Mouse (Mus musculus): ENCODE measurements around the gene Tomm40l. TPM values are rescaled to one million over a fixed set of nuclear protein-coding genes. Genes with fewer than 3 reads are reported as not detected.
A peak's percentile ranks its signal among the peaks of the same experiment; 100 is the strongest.
"Not testable (repeated sequence)": the region's sequence is repeated elsewhere in the genome, so short reads cannot be mapped to it uniquely, and the experiment has no call there.

Gene Tomm40l
- polyA plus RNA-seq, 1 experiment from 2014 or later, result 32.4 TPM

DNA sequence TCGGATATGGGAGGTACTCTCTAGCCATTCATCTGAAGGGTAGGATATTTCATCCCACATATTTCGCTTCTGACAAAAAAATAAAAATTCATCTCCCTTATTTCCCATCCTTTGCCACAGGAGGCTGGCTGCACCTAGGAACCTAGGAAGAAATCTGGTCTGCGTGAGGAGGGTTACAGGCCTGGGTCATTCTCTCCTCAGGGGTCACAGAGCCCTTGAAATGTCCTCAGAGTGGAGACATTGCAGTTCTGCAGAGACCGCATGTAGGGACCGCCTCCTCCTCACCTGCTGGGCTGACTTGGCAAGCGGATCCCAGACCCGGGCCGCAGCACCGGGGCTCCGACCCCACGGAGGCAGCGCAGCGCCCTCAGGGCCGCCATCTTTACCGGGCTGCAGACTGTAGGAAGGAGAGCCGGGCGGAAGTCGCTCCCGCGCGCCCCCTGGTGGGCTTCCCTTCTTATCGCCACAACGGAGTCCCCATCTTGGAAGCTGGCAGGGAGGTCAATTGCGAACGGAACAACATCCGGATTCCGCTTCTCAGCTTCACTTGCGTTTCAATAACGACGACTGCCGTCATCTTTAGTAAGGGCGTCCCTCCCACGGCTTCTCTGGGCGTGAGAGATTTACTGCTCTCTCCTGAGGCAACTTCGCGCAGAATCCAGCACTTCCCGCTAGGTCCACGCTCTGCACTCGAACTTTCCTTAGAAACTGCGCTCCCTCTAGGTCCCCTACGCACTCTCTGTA lies 24.6 kb upstream of the Tomm40l start:
- under 1% methylated on average over 41 of the region's 41 CpGs for WGBS
- DNase-seq (ENCODE audit: low spot score) (peak; percentile 99), ATAC-seq (replicated peaks; ENCODE audit: low FRiP score) (peak; percentile 93)
- Histone ChIP-seq H3K9me3 (ENCODE audit: control insufficient read depth, low read length) (no peaks in the 10 kb centered on the region), H3K4me1 (replicated peaks; ENCODE audit: control insufficient read depth, insufficient read depth, low read length) (peaks cover 34% of the 10 kb centered on the region), H3K9ac (ENCODE audit: low read depth, low read length) (peak overlapping the region; percentile 92), H3K4me2 (peak overlapping the region; percentile 92), H3K36me3 (ENCODE audit: control insufficient read depth, insufficient read depth, low read length) (peaks cover 16% of the 10 kb centered on the region; the same call in 1 of the 2 replicates), H3K27ac (ENCODE audit: low read depth, low read length) (peak overlapping the region; percentile 78), H3K27me3 (replicated peaks; ENCODE audit: control insufficient read depth, insufficient read depth, low read length) (peaks cover 8% of the 10 kb centered on the region), H3K4me3 (ENCODE audit: low read depth, low read length) (peak overlapping the region; percentile 86)

DNA sequence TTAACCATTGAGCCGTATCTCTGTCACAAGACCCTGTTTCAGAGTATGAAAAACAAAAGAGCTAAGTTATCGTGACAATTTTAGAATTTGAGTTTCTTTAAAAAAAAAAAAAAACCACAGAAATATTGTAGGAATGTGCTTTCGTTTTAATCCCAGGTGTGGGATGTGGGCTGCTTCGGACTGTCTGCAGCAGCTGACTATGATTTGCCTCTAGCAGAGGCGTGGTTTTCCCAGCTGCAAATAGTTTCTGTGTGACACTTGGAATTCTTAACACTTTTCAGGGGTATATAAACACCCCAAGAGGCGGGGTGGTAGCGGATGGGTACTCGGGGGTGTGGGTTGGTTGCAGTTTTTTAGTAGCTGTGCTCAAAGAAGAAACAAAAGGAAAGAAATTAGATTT lies 23.0 kb upstream of the Tomm40l start:
- Histone ChIP-seq H3K4me3 (ENCODE audit: low read depth, low read length) (no peak overlapping the region), H3K27me3 (replicated peaks; ENCODE audit: control insufficient read depth, insufficient read depth, low read length) (no peaks in the 10 kb centered on the region), H3K36me3 (ENCODE audit: control insufficient read depth, insufficient read depth, low read length) (peaks cover 26% of the 10 kb centered on the region), H3K4me1 (replicated peaks; ENCODE audit: control insufficient read depth, insufficient read depth, low read length) (peaks cover 23% of the 10 kb centered on the region), H3K27ac (ENCODE audit: low read depth, low read length) (no peak overlapping the region), H3K9me3 (ENCODE audit: control insufficient read depth, low read length) (no peaks in the 10 kb centered on the region), H3K4me2 (peak overlapping the region; percentile 75), H3K9ac (ENCODE audit: low read depth, low read length) (0 out of 2 replicates have a peak overlapping the region, but pooled peaks have one; percentile 92)
- ATAC-seq (replicated peaks; ENCODE audit: low FRiP score) (no peak), DNase-seq (ENCODE audit: low spot score) (no peak)
- 90% methylated on average over 8 of the region's 8 CpGs for WGBS

DNA sequence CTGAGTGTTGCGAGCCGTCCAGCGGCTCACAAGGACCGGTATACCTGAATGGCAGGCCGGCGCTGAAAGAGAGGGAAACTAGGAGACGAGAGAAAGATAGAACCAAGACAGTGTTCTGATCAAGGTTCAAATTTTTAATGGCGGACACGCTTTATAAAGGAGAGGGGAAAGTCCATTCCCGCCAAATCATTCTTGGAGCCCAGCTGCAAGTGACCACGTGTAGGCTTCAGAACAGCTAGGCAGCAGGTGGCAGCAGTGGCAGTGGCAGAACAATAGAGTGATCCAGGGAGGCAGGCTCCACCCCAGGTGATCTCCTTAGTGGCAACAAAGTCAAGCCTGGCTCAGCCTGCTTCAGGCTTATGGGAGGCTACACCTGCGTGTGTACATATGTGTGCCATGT lies 19.6 kb upstream of the Tomm40l start:
- not testable (repeated sequence) for H3K27me3 ChIP-seq (replicated peaks; ENCODE audit: control insufficient read depth, insufficient read depth, low read length); ATAC-seq (replicated peaks; ENCODE audit: low FRiP score); H3K4me2 ChIP-seq; H3K9ac ChIP-seq (ENCODE audit: low read depth, low read length); DNase-seq (ENCODE audit: low spot score); H3K27ac ChIP-seq (ENCODE audit: low read depth, low read length); H3K9me3 ChIP-seq (ENCODE audit: control insufficient read depth, low read length); H3K4me3 ChIP-seq (ENCODE audit: low read depth, low read length)
- peaks cover 11% of the 10 kb centered on the region for H3K4me1 ChIP-seq (replicated peaks; ENCODE audit: control insufficient read depth, insufficient read depth, low read length)
- H3K36me3 ChIP-seq (ENCODE audit: control insufficient read depth, insufficient read depth, low read length), result peaks cover 53% of the 10 kb centered on the region
- WGBS, result 90% methylated on average over 12 of the region's 12 CpGs

DNA sequence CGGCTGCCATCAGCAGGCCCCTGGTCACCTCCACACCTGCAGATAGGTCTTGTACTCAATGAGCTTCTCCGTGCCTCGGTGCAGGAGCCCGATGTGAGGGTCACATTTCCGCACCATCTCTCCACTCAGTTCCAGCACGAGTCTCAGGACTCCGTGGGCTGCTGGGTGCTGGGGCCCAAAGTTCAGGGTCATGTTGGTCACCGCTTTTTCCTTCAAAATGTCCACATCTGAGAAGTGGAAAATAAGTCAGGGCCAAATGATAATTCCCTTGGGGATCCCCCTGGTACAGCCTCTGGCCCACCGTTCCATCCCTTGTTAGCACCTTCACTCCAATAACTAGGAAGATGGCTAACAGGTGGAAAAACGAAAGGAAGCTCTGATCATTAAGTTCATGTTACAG lies 18.6 kb upstream of the Tomm40l start:
- 92% methylated on average over 10 of the region's 10 CpGs for whole genome bisulfite sequencing
- H3K36me3 ChIP-seq (ENCODE audit: control insufficient read depth, insufficient read depth, low read length), result peaks cover 61% of the 10 kb centered on the region

DNA sequence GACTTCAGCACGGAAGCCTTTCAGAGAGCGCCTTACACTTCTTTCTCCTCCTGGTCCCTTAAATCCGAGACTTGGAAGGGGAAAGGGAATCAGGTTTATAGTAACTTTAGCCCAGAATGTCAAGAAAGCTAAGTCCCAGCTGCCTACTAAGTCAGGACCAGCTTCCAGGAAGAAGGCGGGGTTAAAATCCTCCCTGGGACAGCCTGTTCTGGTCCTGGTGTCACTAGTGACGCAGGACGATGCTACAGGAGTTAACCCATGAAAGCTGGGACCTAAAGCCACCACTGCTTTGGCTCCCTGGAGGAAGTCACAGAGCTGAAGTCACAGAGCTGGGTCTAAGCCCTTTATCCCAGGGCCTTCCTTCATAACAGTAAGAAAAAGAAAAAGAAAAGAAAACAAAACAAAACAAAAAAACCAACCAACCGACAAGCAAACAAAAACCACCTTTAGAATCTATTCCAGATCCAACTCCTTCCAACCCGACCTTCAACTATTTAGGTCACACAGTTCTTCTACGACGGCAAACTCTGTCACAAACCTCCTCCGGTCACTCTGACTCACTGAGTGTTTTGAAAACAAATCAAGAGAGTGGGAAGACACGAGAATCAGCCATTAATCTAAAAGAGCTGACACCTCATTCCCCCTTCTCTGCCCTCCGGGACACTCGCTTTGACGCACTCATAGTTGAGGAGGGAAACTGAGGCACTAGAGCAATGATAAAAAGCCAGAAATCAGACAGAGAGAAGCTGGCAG lies 17.9 kb upstream of the Tomm40l start:
- WGBS, result 84% methylated on average over 15 of the region's 15 CpGs
- no peak for ATAC-seq (replicated peaks; ENCODE audit: low FRiP score)
- H3K4me1 ChIP-seq (replicated peaks; ENCODE audit: control insufficient read depth, insufficient read depth, low read length), result no peaks in the 10 kb centered on the region; the same call in 1 of the 2 replicates
- no peak overlapping the region for H3K27ac ChIP-seq (ENCODE audit: low read depth, low read length)
- H3K36me3 ChIP-seq (ENCODE audit: control insufficient read depth, insufficient read depth, low read length), result peaks cover 63% of the 10 kb centered on the region
- H3K9me3 ChIP-seq (ENCODE audit: control insufficient read depth, low read length), result no peaks in the 10 kb centered on the region
- H3K4me2 ChIP-seq, result no peak overlapping the region
- no peaks in the 10 kb centered on the region for H3K27me3 ChIP-seq (replicated peaks; ENCODE audit: control insufficient read depth, insufficient read depth, low read length)
- no peak for DNase-seq (ENCODE audit: low spot score)
- no peak overlapping the region for H3K9ac ChIP-seq (ENCODE audit: low read depth, low read length)
- no peak overlapping the region for H3K4me3 ChIP-seq (ENCODE audit: low read depth, low read length)

More for the DNA sequence above, 18.6 kb upstream of the Tomm40l start:
- DNase-seq (ENCODE audit: low spot score), result no peak
- H3K4me2 ChIP-seq, result no peak overlapping the region
- no peaks in the 10 kb centered on the region for H3K27me3 ChIP-seq (replicated peaks; ENCODE audit: control insufficient read depth, insufficient read depth, low read length)
- no peak overlapping the region for H3K9ac ChIP-seq (ENCODE audit: low read depth, low read length)
- ATAC-seq (replicated peaks; ENCODE audit: low FRiP score), result no peak
- no peaks in the 10 kb centered on the region for H3K9me3 ChIP-seq (ENCODE audit: control insufficient read depth, low read length)
- peaks cover 7% of the 10 kb centered on the region for H3K4me1 ChIP-seq (replicated peaks; ENCODE audit: control insufficient read depth, insufficient read depth, low read length)
- H3K27ac ChIP-seq (ENCODE audit: low read depth, low read length), result no peak overlapping the region
- no peak overlapping the region for H3K4me3 ChIP-seq (ENCODE audit: low read depth, low read length)

DNA sequence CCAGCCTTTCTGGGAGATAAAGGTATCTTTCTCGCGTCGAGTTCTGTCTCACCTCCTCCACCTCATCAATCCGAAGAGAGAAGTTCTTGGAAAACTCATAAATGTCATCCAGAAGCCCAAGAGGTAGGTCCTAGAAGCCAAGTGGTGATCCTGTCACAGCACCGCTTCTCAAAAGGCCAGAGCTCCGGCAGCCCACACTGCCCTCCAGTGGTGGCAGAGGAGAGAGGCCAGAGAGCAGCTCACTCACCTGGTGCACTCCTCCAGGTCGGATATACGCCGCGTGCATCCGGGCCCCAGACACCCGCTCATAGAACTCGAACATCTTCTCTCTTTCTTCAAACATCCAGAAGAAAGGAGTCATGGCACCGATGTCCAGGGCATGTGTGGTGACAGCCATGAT lies 16.1 kb upstream of the Tomm40l start:
- Histone ChIP-seq H3K9me3 (ENCODE audit: control insufficient read depth, low read length) (no peaks in the 10 kb centered on the region), H3K4me2 (no peak overlapping the region), H3K27me3 (replicated peaks; ENCODE audit: control insufficient read depth, insufficient read depth, low read length) (no peaks in the 10 kb centered on the region), H3K4me1 (replicated peaks; ENCODE audit: control insufficient read depth, insufficient read depth, low read length) (peaks cover 13% of the 10 kb centered on the region), H3K27ac (ENCODE audit: low read depth, low read length) (no peak overlapping the region), H3K9ac (ENCODE audit: low read depth, low read length) (no peak overlapping the region), H3K4me3 (ENCODE audit: low read depth, low read length) (no peak overlapping the region), H3K36me3 (ENCODE audit: control insufficient read depth, insufficient read depth, low read length) (peaks cover 68% of the 10 kb centered on the region)
- DNase-seq (ENCODE audit: low spot score), result no peak
- ATAC-seq (replicated peaks; ENCODE audit: low FRiP score), result peak; percentile 69
- WGBS, result 72% methylated on average over 14 of the region's 14 CpGs

DNA sequence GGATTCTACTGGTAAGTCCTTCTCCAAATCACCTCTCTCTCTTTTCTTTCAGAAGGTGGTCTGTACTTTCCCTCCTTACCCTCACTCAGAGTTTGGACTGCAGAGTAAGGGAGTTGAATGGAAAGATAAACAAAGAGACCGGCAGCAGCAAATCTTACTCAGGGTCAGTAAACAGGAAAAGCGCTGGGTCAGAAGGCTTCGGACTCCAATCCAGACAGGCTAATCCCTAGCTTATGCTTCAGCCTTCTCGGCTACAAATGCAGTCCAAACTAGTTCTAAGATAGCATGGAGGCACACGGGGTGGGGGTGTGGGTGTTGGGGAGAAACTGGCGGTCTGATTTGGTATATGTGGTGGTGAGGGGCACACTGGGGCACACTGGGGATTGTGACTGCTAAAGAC lies 15.1 kb upstream of the Tomm40l start:
- Histone ChIP-seq H3K4me1 (replicated peaks; ENCODE audit: control insufficient read depth, insufficient read depth, low read length) (peaks cover 23% of the 10 kb centered on the region), H3K27me3 (replicated peaks; ENCODE audit: control insufficient read depth, insufficient read depth, low read length) (no peaks in the 10 kb centered on the region), H3K4me2 (no peak overlapping the region), H3K9ac (ENCODE audit: low read depth, low read length) (no peak overlapping the region), H3K36me3 (ENCODE audit: control insufficient read depth, insufficient read depth, low read length) (peaks cover 60% of the 10 kb centered on the region), H3K4me3 (ENCODE audit: low read depth, low read length) (no peak overlapping the region), H3K27ac (ENCODE audit: low read depth, low read length) (no peak overlapping the region), H3K9me3 (ENCODE audit: control insufficient read depth, low read length) (no peaks in the 10 kb centered on the region)
- ATAC-seq (replicated peaks; ENCODE audit: low FRiP score) (no peak), DNase-seq (ENCODE audit: low spot score) (no peak)
- 69% methylated on average over 6 of the region's 6 CpGs for WGBS

DNA sequence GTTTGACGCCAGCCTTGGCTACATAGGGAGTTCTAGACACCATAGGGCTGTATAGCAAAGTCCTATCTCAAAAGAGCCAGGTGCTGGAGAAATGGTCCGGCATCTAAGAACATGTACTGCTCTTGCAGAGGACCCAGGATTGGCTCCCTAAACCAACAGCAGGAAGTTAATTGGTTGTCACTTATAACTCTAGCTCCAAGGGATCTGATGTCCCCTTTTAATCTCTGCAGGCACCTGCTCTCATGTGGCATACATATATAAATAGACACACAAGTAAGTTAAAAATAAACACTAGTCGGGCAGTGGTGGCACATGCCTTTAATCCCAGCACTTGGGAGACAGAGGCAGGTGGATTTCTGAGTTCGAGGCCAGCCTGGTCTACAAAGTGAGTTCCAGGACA lies 13.5 kb upstream of the Tomm40l start:
- ATAC-seq (replicated peaks; ENCODE audit: low FRiP score), result no peak
- H3K36me3 ChIP-seq (ENCODE audit: control insufficient read depth, insufficient read depth, low read length), result peaks cover 51% of the 10 kb centered on the region
- 81% methylated on average over 4 of the region's 4 CpGs for WGBS
- H3K4me2 ChIP-seq, result no peak overlapping the region
- no peak overlapping the region for H3K4me3 ChIP-seq (ENCODE audit: low read depth, low read length)
- H3K9ac ChIP-seq (ENCODE audit: low read depth, low read length), result no peak overlapping the region
- no peaks in the 10 kb centered on the region for H3K27me3 ChIP-seq (replicated peaks; ENCODE audit: control insufficient read depth, insufficient read depth, low read length)
- H3K4me1 ChIP-seq (replicated peaks; ENCODE audit: control insufficient read depth, insufficient read depth, low read length), result peaks cover 30% of the 10 kb centered on the region
- DNase-seq (ENCODE audit: low spot score), result no peak
- H3K27ac ChIP-seq (ENCODE audit: low read depth, low read length), result no peak overlapping the region
- H3K9me3 ChIP-seq (ENCODE audit: control insufficient read depth, low read length), result no peaks in the 10 kb centered on the region

Data from liver, embryonic 11.5 days (tissue).